Mouse (Mus musculus): ENCODE data around the gene Bckdha. TPM values are rescaled to one million over a fixed set of nuclear protein-coding genes. Genes with fewer than 3 reads are reported as not detected.

The Bckdha gene
- 53.1 TPM for polyA plus RNA-seq (2017; shearing (Covaris generic))

GRCm38 (mm10) chr7:25658657-25659472, at the start of gene Bckdha, which contains the start of gene Exosc5:
TSS of gene Bckdha (minus strand) at chr7:25658981.
TSS of gene Exosc5 (plus strand) at chr7:25659164.

GRCm38 (mm10) chr7:25686680-25687531, 28.1 kb upstream of the Bckdha start, which contains the start of gene Tgfb1:
TSS of gene Tgfb1 (plus strand) at chr7:25687002.

GRCm38 (mm10) chr7:25680514-25681258, 21.9 kb upstream of the Bckdha start, which contains the start of gene B9d2:
TSS of gene B9d2 (plus strand) at chr7:25680780.

GRCm38 (mm10) chr7:25674719-25675300, 16.0 kb upstream of the Bckdha start, which contains the start of gene Tmem91:
TSS of gene Tmem91 (minus strand) at chr7:25675166.

GRCm38 (mm10) chr7:25626509-25627430, 32.0 kb downstream of the Bckdha start, which contains the start of gene B3gnt8:
TSS of gene B3gnt8 (plus strand) at chr7:25626654.

GRCm38 (mm10) chr7:25618865-25619721, 39.7 kb downstream of the Bckdha start, which contains the start of gene Dmac2:
TSS of gene Dmac2 (plus strand) at chr7:25619414.

GRCm38 (mm10) chr7:25615706-25616011, 43.1 kb downstream of the Bckdha start, which contains the start of gene Erich4:
TSS of gene Erich4 (minus strand) at chr7:25615892.

Other genes with a start within 250 kb of the Bckdha start
- gene Cxcl17, start 246.1 kb downstream of the Bckdha start, polyA plus RNA-seq (2017; shearing (Covaris generic)), result not detected
- 0.37 TPM for gene Ceacam1, start 181.4 kb downstream of the Bckdha start, polyA plus RNA-seq (2017; shearing (Covaris generic))
- gene Ceacam2, start 119.1 kb downstream of the Bckdha start, polyA plus RNA-seq (2017; shearing (Covaris generic)), result not detected
- gene Erich4, start 43.1 kb downstream of the Bckdha start, polyA plus RNA-seq (2017; shearing (Covaris generic)), result not detected
- gene Dmac2, start 39.6 kb downstream of the Bckdha start, polyA plus RNA-seq (2017; shearing (Covaris generic)), result 67.2 TPM
- gene B3gnt8, start 32.3 kb downstream of the Bckdha start, polyA plus RNA-seq (2017; shearing (Covaris generic)), result 0.28 TPM
- 113 TPM for gene Exosc5, start 183 bp upstream of the Bckdha start, polyA plus RNA-seq (2017; shearing (Covaris generic))
- 4.5 TPM for gene Tmem91, start 16.2 kb upstream of the Bckdha start, polyA plus RNA-seq (2017; shearing (Covaris generic))
- 51.7 TPM for gene B9d2, start 21.8 kb upstream of the Bckdha start, polyA plus RNA-seq (2017; shearing (Covaris generic))
- gene Tgfb1, start 28.0 kb upstream of the Bckdha start, polyA plus RNA-seq (2017; shearing (Covaris generic)), result 80.3 TPM
- 78.1 TPM for gene Ccdc97, start 60.1 kb upstream of the Bckdha start, polyA plus RNA-seq (2017; shearing (Covaris generic))
- 61.1 TPM for gene Hnrnpul1, start 95.8 kb upstream of the Bckdha start, polyA plus RNA-seq (2017; shearing (Covaris generic))
- 46.6 TPM for gene Axl, start 129.7 kb upstream of the Bckdha start, polyA plus RNA-seq (2017; shearing (Covaris generic))
- 4.9 TPM for gene Cyp2s1, start 157.9 kb upstream of the Bckdha start, polyA plus RNA-seq (2017; shearing (Covaris generic))
- gene Cyp2b10, start 238.6 kb upstream of the Bckdha start, polyA plus RNA-seq (2017; shearing (Covaris generic)), result not detected